Mouse (Mus musculus): Measurements from ENCODE around the gene Slc13a3. TPM values are rescaled to one million over a fixed set of nuclear protein-coding genes. Genes with fewer than 3 reads are reported as not detected.

Gene Slc13a3
- polyA plus RNA-seq, 1 experiment from 2014 or later = 5.9 TPM

DNA sequence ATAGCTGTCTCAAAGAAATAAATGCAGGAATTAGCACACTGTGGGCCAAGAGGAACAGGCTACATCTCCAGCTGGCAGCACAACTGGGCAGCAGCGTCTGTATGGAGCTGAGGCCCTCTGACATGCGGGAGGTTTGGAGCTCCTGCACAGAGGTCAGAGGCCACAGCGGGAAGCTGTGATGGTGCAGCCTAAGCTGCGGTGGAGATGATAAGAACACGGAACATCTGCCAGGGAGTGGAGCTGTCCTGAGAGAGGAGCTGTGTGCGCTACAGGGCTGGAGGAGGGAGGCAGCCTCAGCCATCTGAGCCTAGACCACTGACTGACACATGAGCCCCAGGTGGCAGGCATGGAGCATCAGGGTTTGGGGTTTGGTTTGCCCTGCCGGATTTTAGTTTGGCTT, 44.3 kb downstream of the Slc13a3 start:
- Histone ChIP-seq H3K9ac (no peak overlapping the region), H3K27ac (no peak overlapping the region), H3K36me3 (replicated peaks; ENCODE audit: control insufficient read depth, insufficient read depth) (no peaks in the 10 kb centered on the region), H3K4me3 (replicated peaks; ENCODE audit: low read length) (no peak overlapping the region), H3K4me2 (replicated peaks) (no peak overlapping the region), H3K9me3 (ENCODE audit: control insufficient read depth, low read length) (no peaks in the 10 kb centered on the region), H3K27me3 (ENCODE audit: control insufficient read depth, insufficient read depth, low read length) (no peaks in the 10 kb centered on the region), H3K4me1 (replicated peaks; ENCODE audit: control insufficient read depth, insufficient read depth, low read length) (no peaks in the 10 kb centered on the region)
- ATAC-seq (ENCODE audit: low FRiP score) (no peak), DNase-seq (ENCODE audit: low spot score) (no peak)
- 54% methylated on average over 7 of the region's 7 CpGs for WGBS

DNA sequence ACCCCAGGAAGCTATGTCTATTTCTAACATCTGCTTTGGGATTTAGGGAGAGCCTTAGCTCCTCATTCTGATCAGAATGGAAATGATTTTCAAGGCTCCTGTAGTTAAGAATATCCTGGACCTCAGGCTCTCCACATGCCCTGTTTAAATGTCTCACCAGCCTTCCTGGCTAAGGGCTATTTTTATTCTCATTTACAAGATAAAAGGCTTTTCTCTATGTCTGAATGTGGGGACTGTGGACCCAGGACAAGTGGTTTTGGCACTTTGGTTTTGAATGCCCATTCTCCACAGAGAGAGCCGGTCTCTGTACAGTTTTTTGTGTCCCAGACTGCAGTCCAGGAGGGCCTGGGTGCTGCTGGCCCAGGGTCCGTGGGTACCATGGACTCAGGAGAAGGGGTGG, 52.8 kb downstream of the Slc13a3 start:
- H3K4me2 ChIP-seq (replicated peaks) = no peak overlapping the region
- H3K9me3 ChIP-seq (ENCODE audit: control insufficient read depth, low read length) = no peaks in the 10 kb centered on the region
- H3K27ac ChIP-seq = peak overlapping the region; percentile 60
- 39% methylated on average over 2 of the region's 2 CpGs for WGBS
- no peak overlapping the region for H3K9ac ChIP-seq
- H3K36me3 ChIP-seq (replicated peaks; ENCODE audit: control insufficient read depth, insufficient read depth) = no peaks in the 10 kb centered on the region
- no peak overlapping the region for H3K4me3 ChIP-seq (replicated peaks; ENCODE audit: low read length)
- no peaks in the 10 kb centered on the region for H3K27me3 ChIP-seq (ENCODE audit: control insufficient read depth, insufficient read depth, low read length)
- DNase-seq (ENCODE audit: low spot score) (no peak), ATAC-seq (ENCODE audit: low FRiP score) (no peak)
- H3K4me1 ChIP-seq (replicated peaks; ENCODE audit: control insufficient read depth, insufficient read depth, low read length) = peaks cover 20% of the 10 kb centered on the region; the same call in 1 of the 2 replicates

DNA sequence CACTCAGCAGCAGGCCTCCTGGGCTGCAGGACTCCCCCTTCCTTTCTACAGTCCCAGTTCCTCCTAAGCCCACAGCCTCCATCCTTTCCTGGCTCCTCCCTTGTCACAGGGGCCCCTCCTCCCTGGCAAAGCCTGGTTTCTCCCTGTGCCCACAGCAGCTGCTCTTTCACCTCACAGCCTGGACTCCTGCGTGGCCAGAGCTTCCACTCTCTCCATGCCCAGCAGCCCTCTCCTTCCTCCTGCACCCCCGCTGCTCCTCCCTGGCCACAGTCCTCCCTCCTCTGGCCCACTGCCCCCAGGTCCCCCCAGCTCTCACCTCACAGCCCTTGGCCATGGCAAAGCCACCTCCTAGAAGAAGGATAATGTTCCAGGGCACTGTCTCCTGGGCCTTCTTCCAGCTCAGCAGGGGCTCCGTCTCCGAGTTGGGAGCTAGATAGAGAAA, 53.3 kb downstream of the Slc13a3 start:
- H3K36me3 ChIP-seq (replicated peaks; ENCODE audit: control insufficient read depth, insufficient read depth) = no peaks in the 10 kb centered on the region
- 49% methylated on average over 4 of the region's 4 CpGs for WGBS
- peak; percentile 41; the same call in 1 of the 2 replicates for ATAC-seq (ENCODE audit: low FRiP score)
- H3K9me3 ChIP-seq (ENCODE audit: control insufficient read depth, low read length) = no peaks in the 10 kb centered on the region
- H3K4me3 ChIP-seq (replicated peaks; ENCODE audit: low read length) = no peak overlapping the region
- no peak overlapping the region for H3K4me2 ChIP-seq (replicated peaks)
- H3K4me1 ChIP-seq (replicated peaks; ENCODE audit: control insufficient read depth, insufficient read depth, low read length) = peaks cover 20% of the 10 kb centered on the region; the same call in 1 of the 2 replicates
- peak overlapping the region; percentile 60 for H3K27ac ChIP-seq
- no peaks in the 10 kb centered on the region for H3K27me3 ChIP-seq (ENCODE audit: control insufficient read depth, insufficient read depth, low read length)
- no peak overlapping the region for H3K9ac ChIP-seq
- no peak for DNase-seq (ENCODE audit: low spot score)

DNA sequence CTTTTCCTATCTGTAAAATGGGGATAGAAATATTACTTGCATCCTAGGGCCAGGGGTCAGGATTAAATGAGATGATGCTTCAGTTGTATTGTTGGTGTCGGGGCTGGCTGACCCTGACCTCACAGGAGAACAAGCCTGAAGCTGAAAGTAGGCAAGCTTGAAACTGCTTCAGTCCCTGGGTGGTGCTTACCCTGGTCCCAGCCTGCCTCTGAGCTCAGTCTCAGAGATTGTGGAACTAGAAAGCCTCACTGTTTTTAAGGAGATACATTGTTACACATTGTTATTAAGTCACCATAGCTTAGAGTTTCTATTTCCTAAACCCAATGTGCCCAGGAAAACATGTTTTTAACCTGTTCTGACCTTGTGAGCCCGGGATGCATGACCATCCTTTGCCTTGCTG, 54.5 kb downstream of the Slc13a3 start:
- Histone ChIP-seq H3K4me2 (replicated peaks) (no peak overlapping the region), H3K36me3 (replicated peaks; ENCODE audit: control insufficient read depth, insufficient read depth) (no peaks in the 10 kb centered on the region), H3K9ac (no peak overlapping the region), H3K9me3 (ENCODE audit: control insufficient read depth, low read length) (no peaks in the 10 kb centered on the region), H3K27ac (no peak overlapping the region), H3K4me1 (replicated peaks; ENCODE audit: control insufficient read depth, insufficient read depth, low read length) (peaks cover 25% of the 10 kb centered on the region; the same call in 1 of the 2 replicates), H3K4me3 (replicated peaks; ENCODE audit: low read length) (no peak overlapping the region), H3K27me3 (ENCODE audit: control insufficient read depth, insufficient read depth, low read length) (no peaks in the 10 kb centered on the region)
- no peak for DNase-seq (ENCODE audit: low spot score)
- 95% methylated on average over 2 of the region's 2 CpGs for WGBS
- no peak for ATAC-seq (ENCODE audit: low FRiP score)

DNA sequence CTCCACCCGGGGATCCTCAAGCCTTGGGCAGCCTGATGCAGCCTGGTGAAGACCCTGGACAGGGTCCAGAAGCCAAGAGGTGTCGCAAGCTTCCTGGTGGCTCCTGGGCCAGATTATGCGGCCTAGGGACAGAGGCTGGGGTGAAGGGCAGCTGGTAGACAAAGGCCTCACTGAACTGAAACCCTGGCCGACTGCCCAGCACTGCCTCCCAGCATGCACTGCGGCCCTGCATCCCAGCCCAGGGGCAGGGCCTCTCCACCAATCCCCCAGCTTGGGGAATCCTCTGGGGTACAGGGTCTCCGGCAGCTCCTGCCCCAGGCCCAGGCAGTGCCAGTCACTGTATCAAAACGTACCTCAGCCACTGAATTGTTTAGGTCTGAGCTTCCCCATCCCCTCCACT, 55.7 kb downstream of the Slc13a3 start:
- WGBS = 33% methylated on average over 7 of the region's 7 CpGs
- Histone ChIP-seq H3K27me3 (ENCODE audit: control insufficient read depth, insufficient read depth, low read length) (no peaks in the 10 kb centered on the region), H3K4me3 (replicated peaks; ENCODE audit: low read length) (no peak overlapping the region), H3K36me3 (replicated peaks; ENCODE audit: control insufficient read depth, insufficient read depth) (no peaks in the 10 kb centered on the region), H3K27ac (0 out of 2 replicates have a peak overlapping the region, but pooled peaks have one; percentile 41), H3K4me2 (replicated peaks) (no peak overlapping the region), H3K9ac (no peak overlapping the region), H3K4me1 (replicated peaks; ENCODE audit: control insufficient read depth, insufficient read depth, low read length) (peaks cover 25% of the 10 kb centered on the region; the same call in 1 of the 2 replicates), H3K9me3 (ENCODE audit: control insufficient read depth, low read length) (no peaks in the 10 kb centered on the region)
- DNase-seq (ENCODE audit: low spot score) (peak; percentile 60), ATAC-seq (ENCODE audit: low FRiP score) (peak; percentile 61; the same call in 1 of the 2 replicates)

DNA sequence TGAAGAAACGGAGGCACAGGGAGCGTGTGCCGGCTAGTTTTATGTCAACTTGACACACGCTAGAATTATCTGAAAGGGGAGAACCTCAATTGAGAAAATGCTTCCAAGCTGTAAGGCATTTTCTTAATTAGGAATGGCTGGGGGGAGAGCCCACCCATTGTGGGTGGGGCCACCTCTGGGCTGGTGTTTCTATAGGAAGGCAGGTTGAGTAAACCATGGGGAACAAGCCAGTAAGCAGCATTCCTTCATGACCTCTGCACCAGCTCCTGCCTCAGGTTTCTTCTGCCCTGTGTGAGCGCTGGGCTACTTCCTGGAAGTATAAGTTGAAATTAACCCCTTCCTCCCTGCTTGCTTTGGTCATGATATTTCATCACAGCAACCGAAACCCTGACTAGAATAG, 57.2 kb downstream of the Slc13a3 start:
- DNase-seq (ENCODE audit: low spot score) = no peak
- Histone ChIP-seq H3K27me3 (ENCODE audit: control insufficient read depth, insufficient read depth, low read length) (no peaks in the 10 kb centered on the region), H3K27ac (no peak overlapping the region), H3K4me3 (replicated peaks; ENCODE audit: low read length) (no peak overlapping the region), H3K36me3 (replicated peaks; ENCODE audit: control insufficient read depth, insufficient read depth) (no peaks in the 10 kb centered on the region), H3K4me2 (replicated peaks) (no peak overlapping the region), H3K9ac (no peak overlapping the region), H3K9me3 (ENCODE audit: control insufficient read depth, low read length) (no peaks in the 10 kb centered on the region), H3K4me1 (replicated peaks; ENCODE audit: control insufficient read depth, insufficient read depth, low read length) (peaks cover 25% of the 10 kb centered on the region; the same call in 1 of the 2 replicates)
- 76% methylated on average over 6 of the region's 6 CpGs for WGBS
- no peak for ATAC-seq (ENCODE audit: low FRiP score)

DNA sequence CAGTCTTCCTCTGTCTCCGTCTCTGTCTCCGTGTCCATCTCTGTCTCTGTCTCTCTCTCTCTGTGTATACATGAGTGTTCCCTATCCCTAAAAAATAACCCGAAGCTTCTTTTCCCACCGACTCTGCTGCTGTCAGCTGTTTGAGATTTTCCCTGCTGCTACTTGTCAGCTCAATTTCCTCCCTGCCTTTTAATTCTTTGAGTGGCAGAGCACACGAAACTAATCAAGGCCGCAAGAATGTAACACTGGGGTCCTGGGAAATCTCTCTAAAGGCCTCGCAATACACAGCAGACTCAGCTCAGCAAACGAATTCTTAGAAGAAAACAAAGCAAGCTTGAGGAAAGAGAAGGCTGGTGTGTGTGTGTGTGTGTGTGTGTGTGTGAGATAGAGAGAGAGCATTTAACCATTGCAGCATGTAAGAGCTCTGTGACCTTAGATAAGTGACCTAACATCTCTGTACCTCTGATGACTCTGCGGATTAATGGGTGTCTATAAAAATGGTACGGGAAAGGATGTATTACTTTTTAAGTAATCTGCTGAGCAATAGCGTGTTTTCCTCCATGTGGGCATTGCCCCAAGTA, 57.8 kb downstream of the Slc13a3 start:
- ATAC-seq (ENCODE audit: low FRiP score) = no peak
- no peak for DNase-seq (ENCODE audit: low spot score)
- Histone ChIP-seq H3K9me3 (ENCODE audit: control insufficient read depth, low read length) (no peaks in the 10 kb centered on the region), H3K27ac (peak overlapping the region; percentile 28), H3K4me2 (replicated peaks) (no peak overlapping the region), H3K36me3 (replicated peaks; ENCODE audit: control insufficient read depth, insufficient read depth) (no peaks in the 10 kb centered on the region), H3K4me1 (replicated peaks; ENCODE audit: control insufficient read depth, insufficient read depth, low read length) (peaks cover 25% of the 10 kb centered on the region; the same call in 1 of the 2 replicates), H3K27me3 (ENCODE audit: control insufficient read depth, insufficient read depth, low read length) (no peaks in the 10 kb centered on the region), H3K4me3 (replicated peaks; ENCODE audit: low read length) (no peak overlapping the region), H3K9ac (no peak overlapping the region)
- WGBS = 48% methylated on average over 11 of the region's 11 CpGs

DNA sequence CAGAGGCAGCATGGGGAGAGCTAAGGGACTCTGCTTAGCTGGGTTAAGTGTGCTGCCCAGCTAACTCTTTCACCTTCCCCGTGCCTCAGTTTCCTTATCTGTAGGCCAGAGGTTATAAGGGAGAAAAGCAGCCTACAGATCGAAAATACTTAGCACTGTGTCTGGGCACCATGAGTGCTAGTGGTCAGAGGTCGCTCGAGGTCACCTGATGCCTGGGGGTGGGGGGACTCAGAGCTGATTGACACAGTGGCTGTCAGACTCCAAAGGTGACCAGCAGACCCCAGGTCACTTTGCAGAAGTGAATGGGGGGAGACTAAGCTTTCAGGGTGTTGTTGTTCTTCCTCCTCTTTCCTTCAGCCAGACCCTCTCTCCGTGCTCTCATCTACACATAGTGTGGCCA, 58.7 kb downstream of the Slc13a3 start:
- DNase-seq (ENCODE audit: low spot score) (no peak), ATAC-seq (ENCODE audit: low FRiP score) (no peak)
- Histone ChIP-seq H3K4me2 (replicated peaks) (no peak overlapping the region), H3K4me3 (replicated peaks; ENCODE audit: low read length) (no peak overlapping the region), H3K9ac (no peak overlapping the region), H3K27me3 (ENCODE audit: control insufficient read depth, insufficient read depth, low read length) (no peaks in the 10 kb centered on the region), H3K4me1 (replicated peaks; ENCODE audit: control insufficient read depth, insufficient read depth, low read length) (peaks cover 19% of the 10 kb centered on the region; the same call in 1 of the 2 replicates), H3K9me3 (ENCODE audit: control insufficient read depth, low read length) (no peaks in the 10 kb centered on the region), H3K27ac (peak overlapping the region; percentile 28; the same call in 1 of the 2 replicates), H3K36me3 (replicated peaks; ENCODE audit: control insufficient read depth, insufficient read depth) (no peaks in the 10 kb centered on the region)
- 81% methylated on average over 5 of the region's 5 CpGs for WGBS

DNA sequence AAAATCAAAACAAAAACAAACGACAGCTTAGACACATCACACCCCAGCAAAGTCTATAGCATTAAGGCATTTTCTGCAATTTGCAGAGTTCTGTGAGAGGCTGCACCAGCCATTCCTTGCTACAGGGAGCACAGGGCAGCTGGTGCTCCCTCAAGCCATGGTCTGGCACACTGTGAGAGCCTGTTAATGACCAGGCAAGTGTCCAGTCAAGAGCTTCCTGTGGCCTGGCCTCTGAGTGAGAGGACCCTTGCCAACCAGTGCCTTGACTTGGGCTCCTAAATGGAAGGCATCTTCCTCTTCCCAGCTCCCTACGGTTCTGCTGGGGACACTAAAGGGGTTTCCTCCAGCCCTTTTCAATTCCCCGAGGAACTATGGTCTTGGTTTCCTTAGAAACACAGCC, 59.1 kb downstream of the Slc13a3 start:
- 49% methylated on average over 3 of the region's 3 CpGs for WGBS
- Histone ChIP-seq H3K27me3 (ENCODE audit: control insufficient read depth, insufficient read depth, low read length) (no peaks in the 10 kb centered on the region), H3K36me3 (replicated peaks; ENCODE audit: control insufficient read depth, insufficient read depth) (no peaks in the 10 kb centered on the region), H3K9me3 (ENCODE audit: control insufficient read depth, low read length) (no peaks in the 10 kb centered on the region), H3K4me1 (replicated peaks; ENCODE audit: control insufficient read depth, insufficient read depth, low read length) (peaks cover 18% of the 10 kb centered on the region; the same call in 1 of the 2 replicates), H3K4me3 (replicated peaks; ENCODE audit: low read length) (no peak overlapping the region), H3K9ac (no peak overlapping the region), H3K27ac (no peak overlapping the region), H3K4me2 (replicated peaks) (no peak overlapping the region)
- ATAC-seq (ENCODE audit: low FRiP score) (no peak), DNase-seq (ENCODE audit: low spot score) (no peak)
